Mouse (Mus musculus): ENCODE results near the gene Tbc1d16. TPM values are rescaled to one million over a fixed set of nuclear protein-coding genes. Genes with fewer than 3 reads are reported as not detected.

The Tbc1d16 gene
- under 1 TPM; 0.42 to 0.64 TPM for total RNA-seq (2023)

DNA sequence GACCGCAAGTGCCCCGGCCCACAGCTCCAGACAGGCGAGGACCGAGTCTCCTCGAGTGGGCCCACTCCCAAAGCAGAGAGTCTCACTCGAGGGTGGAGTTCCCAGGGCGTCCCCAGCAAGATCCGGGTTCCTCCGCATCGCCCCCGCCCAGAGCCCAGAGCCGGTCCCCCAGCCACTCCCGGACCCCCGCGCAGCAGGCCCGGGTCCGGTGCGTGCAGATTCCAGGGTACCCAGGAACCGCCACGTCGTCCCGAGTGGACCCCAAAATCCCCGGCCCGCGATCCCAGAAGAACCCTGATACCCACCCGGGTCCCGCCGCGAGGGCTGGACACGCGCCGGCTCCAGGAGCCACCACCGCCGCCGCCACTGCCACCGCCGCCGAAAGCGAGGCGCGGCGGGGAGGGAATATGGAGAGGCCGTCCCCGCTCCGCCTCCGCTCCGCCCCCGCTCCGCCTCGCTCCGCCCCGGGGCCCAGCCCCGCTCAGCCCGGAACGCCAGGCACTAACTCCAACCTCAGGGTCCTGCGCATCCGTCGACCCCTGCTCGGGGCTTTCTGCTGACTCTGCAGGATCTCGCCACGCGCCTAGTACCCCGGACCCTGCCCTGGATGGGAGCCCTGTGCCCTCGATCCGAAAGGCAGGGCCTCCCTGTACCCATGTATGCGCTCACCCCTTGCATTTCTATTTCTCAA lies at the start of gene Tbc1d16, which contains the start of gene Ccdc40:
TSS of gene Tbc1d16 (minus strand) at position 409 of the 691 bp plus-strand sequence.
TSS of gene Ccdc40 (plus strand) at position 482 of the 691 bp plus-strand sequence.

GRCm38 (mm10) chr11:119267768-119268556 lies 39.7 kb upstream of the Tbc1d16 start, which contains the start of gene Gaa:
TSS of gene Gaa (plus strand) at chr11:119267887.

Other genes with a start within 250 kb of the Tbc1d16 start
- gene Enpp7, start 240.3 kb downstream of the Tbc1d16 start, total RNA-seq (2023): not detected
- gene Cbx2, start 205.5 kb downstream of the Tbc1d16 start, total RNA-seq (2023): 1 to 10 TPM; 1.3 to 1.6 TPM
- 10 to 100 TPM; 13.2 to 13.7 TPM for gene Cbx8, start 187.5 kb downstream of the Tbc1d16 start, total RNA-seq (2023)
- gene Cbx4, start 142.3 kb downstream of the Tbc1d16 start, total RNA-seq (2023): 10 to 100 TPM; 55.6 to 63.1 TPM
- gene Ccdc40, start 73 bp upstream of the Tbc1d16 start, total RNA-seq (2023): under 1 TPM; 0.48 to 0.55 TPM
- gene Gaa, start 39.4 kb upstream of the Tbc1d16 start, total RNA-seq (2023): 10 to 100 TPM; 28.2 to 32.2 TPM
- 100 to 1,000 TPM; 120 to 140 TPM for gene Eif4a3, start 71.6 kb upstream of the Tbc1d16 start, total RNA-seq (2023)
- gene Card14, start 79.3 kb upstream of the Tbc1d16 start, total RNA-seq (2023): not detected
- gene Sgsh, start 127.0 kb upstream of the Tbc1d16 start, total RNA-seq (2023): 10 to 100 TPM; 12.8 TPM
- 10 to 100 TPM in 1 of 2 experiments, 1 to 10 TPM in 1; 4.8 to 10.2 TPM for gene Slc26a11, start 127.1 kb upstream of the Tbc1d16 start, total RNA-seq (2023)
- 10 to 100 TPM; 50.3 to 63.0 TPM for gene Rnf213, start 164.6 kb upstream of the Tbc1d16 start, total RNA-seq (2023)

All from neutrophil, adult 83 days (primary cell).